Mouse (Mus musculus): ENCODE measurements around the gene Cnih3.

DNA sequence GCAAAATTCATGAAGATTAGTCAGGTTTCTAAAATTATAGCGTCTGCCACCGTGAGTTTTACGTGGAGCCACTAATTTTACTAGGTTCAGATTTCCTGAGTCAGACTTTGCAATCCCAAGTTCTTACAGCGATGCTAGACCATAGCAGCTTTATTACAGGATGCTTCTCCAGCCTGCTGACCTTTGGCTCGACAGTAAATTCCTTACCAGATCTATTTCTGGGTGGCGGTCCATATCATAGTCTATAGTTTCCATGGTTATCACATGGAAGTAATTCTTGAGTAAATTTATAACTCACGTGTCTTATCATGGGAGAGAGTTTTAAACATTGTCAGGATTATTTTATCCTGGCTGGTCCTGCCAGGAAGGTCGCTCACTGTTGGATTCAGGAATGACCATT is 117.0 kb downstream of the Cnih3 start:
- no peak for TF ChIP-seq CTCF (IDR thresholded peaks at IDR 0.05; ENCODE audit: low read depth, low read length)
- TF ChIP-seq POLR2A (IDR thresholded peaks at IDR 0.05; ENCODE audit: insufficient read depth, low read length), result no peak

Measured in ES-Bruce4 (cell line).